Mouse (Mus musculus) midbrain, postnatal 0 days (tissue): ENCODE data around the gene Nelfa. TPM values are rescaled to one million over a fixed set of nuclear protein-coding genes. Genes with fewer than 3 reads are reported as not detected.
"Not testable (repeated sequence)": the region's sequence is repeated elsewhere in the genome, so short reads cannot be mapped to it uniquely, and the experiment has no call there.

ENCODE experiments used
- ATAC-seq: fragments of 200-750 bp; cut with Nextera tagmentation; 2 replicates; pipeline ENCODE4 v1.8.0; 2017; ENCODE audit warnings: moderate number of reproducible peaks, mild to moderate bottlenecking, moderate TSS enrichment, moderate library complexity; ENCODE audit not compliant: low FRiP score
- DNase-seq: peaks from one replicate; pipeline ENCODE4 v3.0.0-alpha.2; 2015; ENCODE audit warnings: low spot score
- H3K27ac ChIP-seq: fragments of 300-500 bp; sonication (generic); 2 replicates; pipeline ENCODE4 v1.5.1; 2014; ENCODE audit warnings: low read depth, mild to moderate bottlenecking, low read length, mixed read lengths
- H3K27me3 ChIP-seq: fragments of 300-500 bp; sonication (generic); 2 replicates; pipeline ENCODE4 v1.6.1; 2014; ENCODE audit warnings: low read length, control low read depth, mixed read lengths; ENCODE audit not compliant: insufficient read depth
- H3K36me3 ChIP-seq: fragments of 300-500 bp; sonication (generic); 2 replicates; pipeline ENCODE4 v1.6.1; 2014; ENCODE audit warnings: low read length, control low read depth, mixed read lengths; ENCODE audit not compliant: insufficient read depth
- H3K4me1 ChIP-seq: fragments of 300-500 bp; sonication (generic); 2 replicates; pipeline ENCODE4 v1.6.1; 2014; ENCODE audit warnings: mild to moderate bottlenecking, control low read depth, antibody characterized with exemption, low read length, mixed read lengths; ENCODE audit not compliant: insufficient read depth
- H3K4me2 ChIP-seq: fragments of 300-500 bp; sonication (generic); 2 replicates; pipeline ENCODE4 v1.6.1; 2014; ENCODE audit warnings: low read depth, mild to moderate bottlenecking, low read length, mixed read lengths; ENCODE audit not compliant: poor library complexity, severe bottlenecking
- H3K4me3 ChIP-seq: fragments of 300-500 bp; sonication (generic); 2 replicates; pipeline ENCODE4 v1.5.1; 2014; ENCODE audit warnings: low read depth, mild to moderate bottlenecking, low read length, moderate library complexity
- H3K9ac ChIP-seq: fragments of 300-500 bp; sonication (generic); replicated peaks from 2 replicates; pipeline ENCODE4 v1.6.1; 2014; ENCODE audit warnings: mild to moderate bottlenecking, low read length, moderate library complexity, mixed read lengths; ENCODE audit not compliant: poor library complexity, severe bottlenecking
- H3K9me3 ChIP-seq: fragments of 300-500 bp; sonication (generic); 2 replicates; pipeline ENCODE4 v1.6.1; 2016; ENCODE audit warnings: low read length, control low read depth
- CTCF ChIP-seq: IDR thresholded peaks from 2 replicates; pipeline ENCODE4 v1.5.1; 2016; ENCODE audit warnings: antibody characterized with exemption, mild to moderate bottlenecking
- WGBS: fragments of 180-500 bp; shearing (Covaris S2); extraction: QIAGEN DNeasy Blood & Tissue Kit; methylation state at CpG from one replicate; pipeline ENCODE4 v1.1.7; 2014; 5-methylcytosine and 5-hydroxymethylcytosine counted together
- polyA plus RNA-seq: library from polyadenylated mRNA; unstranded; fragments of >200 nt; fragmentation: Nextera tagmentation; extraction: Ambion mirVana; gene quantifications from 2 replicates; pipeline ENCODE4 v1.2.1, GENCODE M21; 2015
- total RNA-seq: library from RNA; depleted of rRNA; stranded (reverse); fragments of >200 nt; gene quantifications from 2 replicates; pipeline ENCODE4 v1.2.3, GENCODE M21; 2014

The Nelfa gene
- total and polyA plus RNA-seq, 2 experiments from 2014 or later = 26.1 to 32.5 TPM

- H3K9me3 ChIP-seq = no peaks in the 10 kb centered on the region
- ATAC-seq (no peak), DNase-seq (no peak)
- peaks cover 16% of the 10 kb centered on the region; the same call in 1 of the 2 replicates for H3K36me3 ChIP-seq
- TF ChIP-seq CTCF = no peak
- no peak overlapping the region for H3K27ac ChIP-seq
- no peak overlapping the region for H3K4me2 ChIP-seq
- H3K27me3 ChIP-seq = no peaks in the 10 kb centered on the region
- no peak overlapping the region for H3K4me3 ChIP-seq
- H3K9ac ChIP-seq = no peak overlapping the region
- H3K4me1 ChIP-seq = no peaks in the 10 kb centered on the region
Observed at GRCm38 (mm10) chr5:33926170-33926569, 10.0 kb downstream of the Nelfa start.

- no peak for TF ChIP-seq CTCF
- 49% methylated on average over 2 of the region's 2 CpGs for WGBS
- Histone ChIP-seq H3K4me2 (no peak overlapping the region), H3K4me3 (no peak overlapping the region), H3K36me3 (peaks cover 35% of the 10 kb centered on the region), H3K27me3 (no peaks in the 10 kb centered on the region), H3K27ac (no peak overlapping the region), H3K9me3 (no peaks in the 10 kb centered on the region), H3K9ac (no peak overlapping the region), H3K4me1 (no peaks in the 10 kb centered on the region)
- ATAC-seq (no peak), DNase-seq (no peak)
Observed at GRCm38 (mm10) chr5:33922566-33922965, 13.6 kb downstream of the Nelfa start.

- H3K27me3 ChIP-seq = no peaks in the 10 kb centered on the region
- H3K36me3 ChIP-seq = peaks cover 35% of the 10 kb centered on the region
- ATAC-seq (no peak), DNase-seq (no peak)
- H3K27ac ChIP-seq = no peak overlapping the region
- no peaks in the 10 kb centered on the region for H3K9me3 ChIP-seq
- H3K4me2 ChIP-seq = no peak overlapping the region
- H3K4me3 ChIP-seq = no peak overlapping the region
- no peak overlapping the region for H3K9ac ChIP-seq
- no peaks in the 10 kb centered on the region for H3K4me1 ChIP-seq
- TF ChIP-seq CTCF = no peak
- 90% methylated on average over 7 of the region's 7 CpGs for WGBS
Observed at GRCm38 (mm10) chr5:33921486-33922235, 14.6 kb downstream of the Nelfa start.

- Histone ChIP-seq H3K27me3 (no peaks in the 10 kb centered on the region), H3K9me3 (no peaks in the 10 kb centered on the region), H3K9ac (no peak overlapping the region), H3K27ac (no peak overlapping the region), H3K4me3 (no peak overlapping the region), H3K36me3 (peaks cover 41% of the 10 kb centered on the region), H3K4me2 (no peak overlapping the region), H3K4me1 (no peaks in the 10 kb centered on the region)
- DNase-seq (no peak), ATAC-seq (no peak)
- WGBS = 81% methylated on average over 4 of the region's 4 CpGs
- TF ChIP-seq CTCF = no peak
Observed at GRCm38 (mm10) chr5:33920924-33921323, 15.3 kb downstream of the Nelfa start.

GRCm38 (mm10) chr5:33920037-33920436 is 16.2 kb downstream of the Nelfa start:
- DNase-seq (no peak), ATAC-seq (no peak)
- Histone ChIP-seq H3K4me3 (no peak overlapping the region), H3K9ac (no peak overlapping the region), H3K9me3 (no peaks in the 10 kb centered on the region), H3K36me3 (peaks cover 44% of the 10 kb centered on the region), H3K4me2 (no peak overlapping the region), H3K4me1 (no peaks in the 10 kb centered on the region), H3K27ac (no peak overlapping the region), H3K27me3 (no peaks in the 10 kb centered on the region)
- no peak for TF ChIP-seq CTCF
- 97% methylated on average over 2 of the region's 2 CpGs for WGBS

DNA sequence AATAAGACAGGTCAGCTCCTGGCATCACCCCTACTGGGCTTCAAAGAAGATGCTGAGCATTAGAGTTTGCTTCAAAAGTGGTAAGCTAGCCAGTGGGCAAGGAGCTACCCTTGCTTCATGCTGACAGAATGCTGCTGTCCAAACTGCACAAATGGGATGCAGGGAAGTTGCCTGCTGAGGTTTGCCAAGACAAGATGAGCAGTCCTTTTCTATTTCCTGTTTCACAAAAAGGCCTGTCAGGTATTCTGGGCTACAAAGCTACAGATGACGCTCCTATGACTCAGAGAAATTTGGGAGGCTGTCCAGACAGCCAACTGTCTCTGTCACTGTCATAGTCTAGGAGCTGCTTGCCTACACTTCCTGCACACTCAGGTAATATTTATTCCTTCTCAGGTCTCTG is 16.7 kb downstream of the Nelfa start:
- Histone ChIP-seq H3K4me3 (no peak overlapping the region), H3K9ac (no peak overlapping the region), H3K36me3 (peaks cover 44% of the 10 kb centered on the region), H3K4me2 (no peak overlapping the region), H3K4me1 (no peaks in the 10 kb centered on the region), H3K27ac (no peak overlapping the region), H3K9me3 (no peaks in the 10 kb centered on the region), H3K27me3 (no peaks in the 10 kb centered on the region)
- WGBS = 88% methylated on average over 1 of the region's 1 CpGs
- ATAC-seq (no peak), DNase-seq (no peak)
- TF ChIP-seq CTCF = no peak

GRCm38 (mm10) chr5:33916616-33917015 is 19.6 kb downstream of the Nelfa start:
- not testable (repeated sequence) for H3K4me3 ChIP-seq, H3K27ac ChIP-seq, H3K4me1 ChIP-seq, H3K27me3 ChIP-seq, H3K9ac ChIP-seq, H3K4me2 ChIP-seq, H3K9me3 ChIP-seq, ATAC-seq, DNase-seq
- WGBS = 89% methylated on average over 2 of the region's 2 CpGs
- peaks cover 45% of the 10 kb centered on the region for H3K36me3 ChIP-seq

- not testable (repeated sequence) for H3K9me3 ChIP-seq, H3K4me1 ChIP-seq, H3K4me3 ChIP-seq, H3K4me2 ChIP-seq, ATAC-seq, DNase-seq, H3K27me3 ChIP-seq, H3K27ac ChIP-seq, H3K9ac ChIP-seq
- H3K36me3 ChIP-seq = peaks cover 32% of the 10 kb centered on the region
Observed at GRCm38 (mm10) chr5:33915031-33915430, 21.2 kb downstream of the Nelfa start.
